Mouse (Mus musculus): ENCODE results near the gene Gprin2. TPM values are rescaled to one million over a fixed set of nuclear protein-coding genes. Genes with fewer than 3 reads are reported as not detected.

The Gprin2 gene
- polyA plus RNA-seq, 1 experiment, result under 0.01 TPM

- H3K79me2 ChIP-seq (ENCODE audit: control insufficient read depth, insufficient read depth), result no peaks in the 10 kb centered on the region
- no peaks in the 10 kb centered on the region for H3K27me3 ChIP-seq (ENCODE audit: control insufficient read depth, insufficient read depth, insufficient read length)
- H3K36me3 ChIP-seq (ENCODE audit: control insufficient read depth, insufficient read depth), result no peaks in the 10 kb centered on the region
- TF ChIP-seq FOSL1 (IDR thresholded peaks at IDR 0.05; ENCODE audit: insufficient read depth, low read length, poor library complexity, severe bottlenecking), result no peak
- TF ChIP-seq MYOD1 (IDR thresholded peaks at IDR 0.05; ENCODE audit: control insufficient read depth, insufficient read length, low read depth), result no peak
- TF ChIP-seq USF1 (IDR thresholded peaks at IDR 0.05; ENCODE audit: low read depth), result no peak
- no peak for TF ChIP-seq MAX (IDR thresholded peaks at IDR 0.05)
- no peak for TF ChIP-seq CTCF (IDR thresholded peaks at IDR 0.05; ENCODE audit: control insufficient read depth, insufficient read depth, insufficient read length)
- TF ChIP-seq MYOG (IDR thresholded peaks at IDR 0.05; ENCODE audit: control insufficient read depth, extremely low read depth, insufficient read length), result no peak
- TF ChIP-seq CEBPB (IDR thresholded peaks at IDR 0.05; ENCODE audit: low read depth), result no peak
- no peaks in the 10 kb centered on the region for H3K79me3 ChIP-seq (ENCODE audit: low read depth)
- no peak overlapping the region for H3K4me3 ChIP-seq (ENCODE audit: insufficient read depth, poor library complexity, severe bottlenecking)
- no peak overlapping the region for H3ac ChIP-seq (ENCODE audit: control insufficient read depth, insufficient read length, low read depth)
Measured at GRCm38 (mm10) chr14:34196706-34197105, 4.7 kb downstream of the Gprin2 start.

GRCm38 (mm10) chr14:34195466-34195865 is 6.0 kb downstream of the Gprin2 start:
- Histone ChIP-seq H3K27me3 (ENCODE audit: control insufficient read depth, insufficient read depth, insufficient read length) (no peaks in the 10 kb centered on the region), H3K79me3 (ENCODE audit: low read depth) (no peaks in the 10 kb centered on the region), H3K79me2 (ENCODE audit: control insufficient read depth, insufficient read depth) (no peaks in the 10 kb centered on the region), H3ac (ENCODE audit: control insufficient read depth, insufficient read length, low read depth) (no peak overlapping the region), H3K36me3 (ENCODE audit: control insufficient read depth, insufficient read depth) (no peaks in the 10 kb centered on the region), H3K4me3 (ENCODE audit: insufficient read depth, poor library complexity, severe bottlenecking) (no peak overlapping the region)
- no peak for TF ChIP-seq FOSL1 (IDR thresholded peaks at IDR 0.05; ENCODE audit: insufficient read depth, low read length, poor library complexity, severe bottlenecking)
- no peak for TF ChIP-seq MYOG (IDR thresholded peaks at IDR 0.05; ENCODE audit: control insufficient read depth, extremely low read depth, insufficient read length)

- Histone ChIP-seq H3K79me2 (ENCODE audit: control insufficient read depth, insufficient read depth) (no peaks in the 10 kb centered on the region), H3K4me3 (ENCODE audit: insufficient read depth, poor library complexity, severe bottlenecking) (no peak overlapping the region), H3ac (ENCODE audit: control insufficient read depth, insufficient read length, low read depth) (no peak overlapping the region), H3K36me3 (ENCODE audit: control insufficient read depth, insufficient read depth) (no peaks in the 10 kb centered on the region), H3K79me3 (ENCODE audit: low read depth) (no peaks in the 10 kb centered on the region), H3K27me3 (ENCODE audit: control insufficient read depth, insufficient read depth, insufficient read length) (no peaks in the 10 kb centered on the region)
- no peak for TF ChIP-seq USF1 (IDR thresholded peaks at IDR 0.05; ENCODE audit: low read depth)
- no peak for TF ChIP-seq CEBPB (IDR thresholded peaks at IDR 0.05; ENCODE audit: low read depth)
- TF ChIP-seq MAX (IDR thresholded peaks at IDR 0.05), result no peak
- no peak for TF ChIP-seq MYOG (IDR thresholded peaks at IDR 0.05; ENCODE audit: control insufficient read depth, extremely low read depth, insufficient read length)
- no peak for TF ChIP-seq CTCF (IDR thresholded peaks at IDR 0.05; ENCODE audit: control insufficient read depth, insufficient read depth, insufficient read length)
- TF ChIP-seq MYOD1 (IDR thresholded peaks at IDR 0.05; ENCODE audit: control insufficient read depth, insufficient read length, low read depth), result no peak
- no peak for TF ChIP-seq FOSL1 (IDR thresholded peaks at IDR 0.05; ENCODE audit: insufficient read depth, low read length, poor library complexity, severe bottlenecking)
Measured at GRCm38 (mm10) chr14:34193879-34194278, 7.6 kb downstream of the Gprin2 start.

GRCm38 (mm10) chr14:34190361-34190760 is 11.1 kb downstream of the Gprin2 start:
- Histone ChIP-seq H3K79me3 (ENCODE audit: low read depth) (no peaks in the 10 kb centered on the region), H3K79me2 (ENCODE audit: control insufficient read depth, insufficient read depth) (no peaks in the 10 kb centered on the region), H3K27me3 (ENCODE audit: control insufficient read depth, insufficient read depth, insufficient read length) (peaks cover 3% of the 10 kb centered on the region), H3K36me3 (ENCODE audit: control insufficient read depth, insufficient read depth) (no peaks in the 10 kb centered on the region), H3K4me3 (ENCODE audit: insufficient read depth, poor library complexity, severe bottlenecking) (no peak overlapping the region), H3ac (ENCODE audit: control insufficient read depth, insufficient read length, low read depth) (no peak overlapping the region)
- no peak for TF ChIP-seq FOSL1 (IDR thresholded peaks at IDR 0.05; ENCODE audit: insufficient read depth, low read length, poor library complexity, severe bottlenecking)
- TF ChIP-seq USF1 (IDR thresholded peaks at IDR 0.05; ENCODE audit: low read depth), result no peak
- TF ChIP-seq CEBPB (IDR thresholded peaks at IDR 0.05; ENCODE audit: low read depth), result no peak
- TF ChIP-seq CTCF (IDR thresholded peaks at IDR 0.05; ENCODE audit: control insufficient read depth, insufficient read depth, insufficient read length), result no peak
- no peak for TF ChIP-seq MYOD1 (IDR thresholded peaks at IDR 0.05; ENCODE audit: control insufficient read depth, insufficient read length, low read depth)
- TF ChIP-seq MYOG (IDR thresholded peaks at IDR 0.05; ENCODE audit: control insufficient read depth, extremely low read depth, insufficient read length), result no peak
- no peak for TF ChIP-seq MAX (IDR thresholded peaks at IDR 0.05)

GRCm38 (mm10) chr14:34188629-34189028 is 12.8 kb downstream of the Gprin2 start:
- no peaks in the 10 kb centered on the region for H3K79me2 ChIP-seq (ENCODE audit: control insufficient read depth, insufficient read depth)
- H3K4me3 ChIP-seq (ENCODE audit: insufficient read depth, poor library complexity, severe bottlenecking), result no peak overlapping the region
- H3ac ChIP-seq (ENCODE audit: control insufficient read depth, insufficient read length, low read depth), result no peak overlapping the region
- no peaks in the 10 kb centered on the region for H3K79me3 ChIP-seq (ENCODE audit: low read depth)
- H3K27me3 ChIP-seq (ENCODE audit: control insufficient read depth, insufficient read depth, insufficient read length), result peaks cover 3% of the 10 kb centered on the region
- no peaks in the 10 kb centered on the region for H3K36me3 ChIP-seq (ENCODE audit: control insufficient read depth, insufficient read depth)
- TF ChIP-seq CEBPB (IDR thresholded peaks at IDR 0.05; ENCODE audit: low read depth) (no peak), USF1 (IDR thresholded peaks at IDR 0.05; ENCODE audit: low read depth) (no peak), MYOG (IDR thresholded peaks at IDR 0.05; ENCODE audit: control insufficient read depth, extremely low read depth, insufficient read length) (no peak), CTCF (IDR thresholded peaks at IDR 0.05; ENCODE audit: control insufficient read depth, insufficient read depth, insufficient read length) (no peak), MAX (IDR thresholded peaks at IDR 0.05) (no peak), MYOD1 (IDR thresholded peaks at IDR 0.05; ENCODE audit: control insufficient read depth, insufficient read length, low read depth) (no peak), FOSL1 (IDR thresholded peaks at IDR 0.05; ENCODE audit: insufficient read depth, low read length, poor library complexity, severe bottlenecking) (no peak)

GRCm38 (mm10) chr14:34183101-34183500 is 18.4 kb downstream of the Gprin2 start:
- no peaks in the 10 kb centered on the region for H3K79me3 ChIP-seq (ENCODE audit: low read depth)
- TF ChIP-seq MYOD1 (IDR thresholded peaks at IDR 0.05; ENCODE audit: control insufficient read depth, insufficient read length, low read depth), result no peak
- no peak for TF ChIP-seq FOSL1 (IDR thresholded peaks at IDR 0.05; ENCODE audit: insufficient read depth, low read length, poor library complexity, severe bottlenecking)
- no peak for TF ChIP-seq MYOG (IDR thresholded peaks at IDR 0.05; ENCODE audit: control insufficient read depth, extremely low read depth, insufficient read length)
- TF ChIP-seq USF1 (IDR thresholded peaks at IDR 0.05; ENCODE audit: low read depth), result no peak
- TF ChIP-seq CEBPB (IDR thresholded peaks at IDR 0.05; ENCODE audit: low read depth), result no peak
- no peak for TF ChIP-seq MAX (IDR thresholded peaks at IDR 0.05)
- TF ChIP-seq CTCF (IDR thresholded peaks at IDR 0.05; ENCODE audit: control insufficient read depth, insufficient read depth, insufficient read length), result no peak
- H3K4me3 ChIP-seq (ENCODE audit: insufficient read depth, poor library complexity, severe bottlenecking), result no peak overlapping the region
- no peaks in the 10 kb centered on the region for H3K79me2 ChIP-seq (ENCODE audit: control insufficient read depth, insufficient read depth)
- H3ac ChIP-seq (ENCODE audit: control insufficient read depth, insufficient read length, low read depth), result no peak overlapping the region
- no peaks in the 10 kb centered on the region for H3K36me3 ChIP-seq (ENCODE audit: control insufficient read depth, insufficient read depth)
- peaks cover 5% of the 10 kb centered on the region for H3K27me3 ChIP-seq (ENCODE audit: control insufficient read depth, insufficient read depth, insufficient read length)

All from C2C12 (cell line).